Mouse (Mus musculus): ENCODE measurements around the gene Slc2a13. TPM values are rescaled to one million over a fixed set of nuclear protein-coding genes. Genes with fewer than 3 reads are reported as not detected.

Slc2a13 gene
- polyA plus RNA-seq, 1 experiment from 2014 or later: 0.90 TPM

Other genes with a start within 250 kb of the Slc2a13 start
- gene Lrrk2, start 99.9 kb upstream of the Slc2a13 start, polyA plus RNA-seq (2016; fragmentation: Nextera tagmentation; extraction: Ambion mirVana): 3.3 and 3.5 TPM in 2 replicates

All from heart, embryonic 10.5 days (tissue).